Mouse (Mus musculus): Measurements from ENCODE around the gene Uchl3. TPM values are rescaled to one million over a fixed set of nuclear protein-coding genes. Genes with fewer than 3 reads are reported as not detected.
A peak's percentile ranks its signal among the peaks of the same experiment; 100 is the strongest.

Uchl3 gene
- 10 to 100 TPM; 29.3 to 30.8 (median 29.6) TPM for total RNA-seq (2022)

- peak; percentile 91 to 93 for DNase-seq (ENCODE audit: low spot score in 2 of 2)
Measured at GRCm38 (mm10) chr14:101653581-101654525, at the start of gene Uchl3. Uchl3 (plus strand) TSS chr14:101653967.

DNA sequence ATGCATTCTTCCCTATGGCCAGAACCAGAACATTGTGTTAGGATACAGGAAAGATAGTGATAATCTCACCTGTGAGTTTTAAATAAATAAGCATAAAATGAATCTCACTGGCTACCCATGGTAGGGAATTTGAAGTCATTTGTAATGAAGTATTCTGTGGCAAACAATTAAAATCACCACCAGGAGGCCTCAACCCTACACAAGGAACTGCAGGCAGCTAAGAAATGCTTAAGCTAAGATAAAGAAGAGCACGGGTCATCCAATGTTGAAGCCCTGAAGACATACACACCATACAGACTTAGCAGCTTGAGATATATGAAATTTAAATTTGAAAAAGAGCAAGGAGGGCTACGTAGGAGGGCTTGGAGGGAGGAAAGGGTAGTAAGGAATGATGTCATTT lies 47.9 kb upstream of the Uchl3 start:
- no peak for DNase-seq (ENCODE audit: low spot score in 2 of 2)

DNA sequence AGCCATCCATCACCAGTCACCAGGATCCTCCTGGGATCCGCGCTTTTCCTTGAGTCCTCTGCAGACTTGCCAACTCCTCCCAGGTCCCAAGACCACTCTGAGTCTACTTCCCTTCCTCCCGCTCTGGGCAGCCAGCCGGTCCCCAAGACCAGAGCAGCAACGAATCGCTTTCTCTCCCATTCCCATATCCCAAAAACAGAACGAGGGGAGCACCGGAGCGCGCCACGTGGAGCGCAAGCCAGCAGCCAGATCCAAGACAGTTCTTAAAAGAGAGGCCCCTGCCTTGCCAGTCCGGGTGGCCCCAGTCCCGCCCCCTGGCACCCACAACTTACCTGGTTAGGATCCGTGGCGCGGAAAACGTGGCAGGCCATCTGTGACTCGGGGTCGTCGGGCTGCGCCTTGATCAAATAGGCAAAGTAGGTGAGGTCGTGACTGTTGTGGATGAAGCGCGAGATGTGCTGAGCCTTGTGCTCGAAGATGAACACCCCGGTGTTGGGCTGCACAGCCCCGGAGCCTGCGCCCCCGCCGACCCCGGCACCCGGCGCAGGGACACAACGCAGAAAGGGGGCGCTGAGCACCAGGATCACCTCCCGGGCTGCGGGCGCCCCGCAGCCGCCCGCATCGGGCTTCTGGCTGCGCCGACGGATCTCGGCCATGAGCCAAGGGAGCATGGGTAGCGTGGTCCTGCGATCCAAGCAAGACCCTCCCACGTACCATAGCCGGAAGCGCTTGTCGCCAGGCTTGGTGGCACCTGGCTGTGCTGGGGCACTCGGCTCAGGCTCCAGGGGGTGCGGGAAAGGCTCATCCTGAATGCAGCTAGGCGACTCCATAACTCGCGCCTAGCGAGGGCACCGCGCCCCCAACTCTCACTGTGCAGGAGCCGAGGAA lies 45.9 kb upstream of the Uchl3 start:
- peak; percentile 22 to 23 for DNase-seq (ENCODE audit: low spot score in 2 of 2)

GRCm38 (mm10) chr14:101608519-101609368 lies 45.0 kb upstream of the Uchl3 start, which contains the start of gene Tbc1d4:
Tbc1d4 (minus strand) TSS chr14:101609191.
- DNase-seq (ENCODE audit: low spot score in 2 of 2), result peak; percentile 60 to 77

- DNase-seq (ENCODE audit: low spot score in 2 of 2), result no peak
Measured at GRCm38 (mm10) chr14:101610701-101611100, 43.1 kb upstream of the Uchl3 start.

DNA sequence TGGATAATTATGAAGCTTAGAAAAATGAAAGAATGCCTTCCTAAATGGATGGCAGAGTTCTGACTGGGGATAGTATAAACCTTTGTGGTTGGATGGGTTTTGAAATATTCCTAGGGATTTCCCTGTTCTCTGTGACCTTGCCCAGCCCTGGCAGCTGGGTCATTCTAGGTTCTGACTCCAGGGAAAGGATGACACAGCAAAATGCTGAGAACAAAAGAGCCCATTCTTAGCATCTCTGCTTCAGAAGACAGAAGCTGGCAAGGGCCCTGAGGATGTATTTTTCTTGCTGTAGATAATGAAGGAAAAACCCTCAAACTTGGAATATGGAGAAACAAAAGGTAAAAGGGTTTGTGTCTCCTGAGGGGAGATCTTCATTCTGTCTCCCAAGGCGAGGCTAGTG lies 40.6 kb upstream of the Uchl3 start:
- no peak for DNase-seq (ENCODE audit: low spot score in 2 of 2)

- no peak for DNase-seq (ENCODE audit: low spot score in 2 of 2)
Measured at GRCm38 (mm10) chr14:101616178-101616577, 37.6 kb upstream of the Uchl3 start.

DNA sequence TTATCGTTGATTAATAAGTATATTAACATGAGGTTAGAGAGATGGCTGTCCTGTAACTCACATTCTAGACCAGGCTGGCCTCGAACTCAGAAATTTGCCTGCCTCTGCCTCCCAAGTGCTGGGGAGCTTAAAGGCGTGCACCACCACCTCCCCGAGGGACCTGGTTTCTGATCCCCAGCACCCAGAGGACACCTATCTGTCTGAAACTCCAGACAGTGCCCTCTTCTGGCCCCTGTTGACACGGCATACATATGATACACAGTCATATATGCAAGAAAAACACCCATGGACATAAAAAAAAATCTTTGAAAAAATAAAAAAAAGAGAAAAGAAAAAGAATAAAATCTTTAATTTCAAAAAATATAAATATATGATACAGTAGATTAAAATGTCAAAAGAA lies 36.1 kb upstream of the Uchl3 start:
- DNase-seq (ENCODE audit: low spot score in 2 of 2), result no peak

- no peak for DNase-seq (ENCODE audit: low spot score in 2 of 2)
Measured at GRCm38 (mm10) chr14:101630548-101630947, 23.2 kb upstream of the Uchl3 start.

- DNase-seq (ENCODE audit: low spot score in 2 of 2), result no peak
Measured at GRCm38 (mm10) chr14:101635765-101636164, 18.0 kb upstream of the Uchl3 start.

DNA sequence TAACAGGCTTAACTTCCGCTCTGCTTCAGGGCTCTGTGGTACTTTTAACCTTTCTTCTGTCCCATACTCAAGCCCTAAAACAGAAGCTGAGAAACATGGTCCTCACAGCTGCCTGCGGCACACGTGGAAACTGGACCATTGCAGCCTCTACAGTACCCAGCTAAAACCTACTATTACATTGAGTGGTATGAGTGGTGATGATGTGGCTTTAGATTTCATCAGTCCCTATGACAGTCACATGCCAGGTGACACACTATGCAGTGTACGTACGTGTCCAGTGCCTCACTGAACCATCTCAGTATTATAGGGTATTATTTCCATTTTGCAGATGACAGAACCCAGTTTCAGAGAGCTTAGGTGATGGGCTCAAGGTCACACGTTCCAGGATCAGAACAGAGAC lies 16.4 kb upstream of the Uchl3 start:
- no peak for DNase-seq (ENCODE audit: low spot score in 2 of 2)

GRCm38 (mm10) chr14:101640153-101640843 lies 13.5 kb upstream of the Uchl3 start, which contains the start of gene Commd6:
Commd6 (minus strand) TSS chr14:101640686.
- peak; percentile 84 to 89 for DNase-seq (ENCODE audit: low spot score in 2 of 2)

DNA sequence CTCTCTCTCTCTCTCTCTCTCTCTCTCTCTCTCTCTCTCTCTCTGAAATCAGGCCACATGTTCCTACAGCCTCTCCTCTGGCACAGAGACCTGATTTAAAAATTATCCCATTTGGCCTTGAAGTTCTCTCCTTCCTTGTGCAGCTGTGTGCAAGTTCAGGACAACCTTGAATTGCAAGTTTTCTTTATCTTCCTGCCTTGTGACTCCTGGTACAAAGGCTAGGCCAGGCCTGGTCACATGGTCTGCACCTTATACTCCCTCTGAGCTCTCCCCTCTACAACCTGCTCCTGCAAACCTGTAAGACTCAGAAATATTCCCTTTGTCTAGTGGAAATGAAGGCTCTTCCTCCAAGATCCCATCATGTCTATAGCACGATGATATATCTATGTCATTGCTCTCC lies 8.8 kb upstream of the Uchl3 start:
- no peak for DNase-seq (ENCODE audit: low spot score in 2 of 2)

DNA sequence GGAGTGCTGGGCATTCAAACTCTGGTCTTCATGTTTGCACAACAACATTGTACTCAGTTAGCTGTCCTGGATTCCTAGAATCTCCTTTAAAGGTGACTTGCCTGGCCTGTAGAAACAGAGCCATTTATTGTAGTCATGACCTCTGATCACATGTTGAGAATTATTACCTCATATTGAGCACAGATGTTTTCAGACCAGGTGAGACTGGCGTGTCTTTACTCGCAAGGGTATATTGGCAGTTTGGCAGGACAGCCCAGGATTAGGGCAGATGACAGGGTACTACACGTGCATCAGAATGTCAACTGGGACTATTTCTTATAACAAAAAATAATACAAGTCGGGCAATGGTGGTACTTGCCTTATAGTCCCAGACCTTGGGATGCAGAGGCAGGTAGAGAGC lies 3.2 kb upstream of the Uchl3 start:
- DNase-seq (ENCODE audit: low spot score in 2 of 2), result no peak

- no peak for DNase-seq (ENCODE audit: low spot score in 2 of 2)
Measured at GRCm38 (mm10) chr14:101652571-101652970, 1.2 kb upstream of the Uchl3 start.

GRCm38 (mm10) chr14:101654526-101654909 lies 751 bp downstream of the Uchl3 start:
- no peak for DNase-seq (ENCODE audit: low spot score in 2 of 2)

- DNase-seq (ENCODE audit: low spot score in 2 of 2), result no peak
Measured at GRCm38 (mm10) chr14:101656307-101656706, 2.5 kb downstream of the Uchl3 start.

DNA sequence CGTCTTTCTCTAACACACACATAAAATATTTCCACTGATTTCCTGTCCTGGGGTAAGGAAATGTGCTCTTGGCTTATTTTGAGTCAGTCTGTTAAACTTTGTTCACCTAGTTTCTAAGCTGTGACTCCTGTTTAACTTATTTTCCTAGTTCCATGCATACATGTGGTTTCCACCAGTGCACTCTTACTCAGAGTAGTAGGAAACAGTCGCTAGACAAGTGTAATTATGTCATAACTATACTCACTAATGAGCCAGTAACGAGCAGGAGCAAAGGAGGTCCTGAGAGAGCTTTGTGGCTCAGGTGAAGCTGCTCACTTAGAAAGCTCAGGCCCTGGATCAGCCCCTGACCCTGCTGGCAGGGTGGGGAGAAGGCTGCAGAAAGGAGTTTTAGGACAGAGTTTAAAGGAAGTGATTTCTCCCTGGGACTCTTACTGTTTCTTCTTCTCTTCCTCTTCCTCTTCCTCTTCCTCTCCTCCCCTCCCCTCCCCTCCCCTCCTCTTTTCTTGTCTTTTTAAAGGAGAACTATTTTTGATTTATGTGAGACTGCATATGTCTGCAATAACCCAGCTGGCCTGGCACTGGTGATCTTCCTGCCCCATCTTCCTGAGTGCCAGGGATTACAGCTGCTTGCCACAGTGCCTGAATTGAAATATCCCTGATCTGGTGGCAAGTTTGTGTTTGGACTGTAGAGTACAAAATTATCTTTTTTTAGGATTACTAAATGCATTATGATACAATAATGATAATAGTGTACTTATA lies 8.1 kb downstream of the Uchl3 start:
- no peak for DNase-seq (ENCODE audit: low spot score in 2 of 2)

DNA sequence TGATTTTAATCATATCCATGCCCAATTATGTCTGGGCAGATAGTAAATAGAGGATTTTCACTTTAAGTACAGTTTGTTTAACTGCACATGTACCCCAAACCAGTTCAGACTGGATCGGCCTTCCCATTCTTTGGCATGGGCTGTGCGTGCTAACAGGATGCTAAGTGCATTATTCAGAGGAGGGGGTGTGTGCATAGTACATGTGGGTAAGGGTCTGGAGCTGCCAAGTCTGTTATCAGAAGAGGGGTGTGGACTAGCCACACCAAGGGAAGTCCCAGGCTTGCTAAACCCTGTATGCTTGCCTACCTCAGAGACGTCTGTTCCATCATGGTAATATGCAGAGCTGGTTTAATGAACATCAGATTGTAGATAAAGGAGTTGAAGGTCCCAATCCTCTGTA lies 10.5 kb downstream of the Uchl3 start:
- DNase-seq (ENCODE audit: low spot score in 2 of 2), result no peak

- no peak for DNase-seq (ENCODE audit: low spot score in 2 of 2)
Measured at GRCm38 (mm10) chr14:101666056-101666455, 12.3 kb downstream of the Uchl3 start.

Measured in gastrocnemius, adult 8-10 months (tissue).